Mouse (Mus musculus): Measurements from ENCODE around the gene Ccr10. TPM values are rescaled to one million over a fixed set of nuclear protein-coding genes. Genes with fewer than 3 reads are reported as not detected.

Ccr10 gene
- polyA plus RNA-seq, 1 experiment, result 0.45 TPM

- no peak for DNase-seq (ENCODE audit: low read depth)
These were observed 20.6 kb downstream of the Ccr10 start for GRCm38 (mm10) chr11:101154648-101155047.

- no peak for DNase-seq (ENCODE audit: low read depth)
These were observed 22.4 kb downstream of the Ccr10 start for GRCm38 (mm10) chr11:101152825-101153224.

GRCm38 (mm10) chr11:101151063-101151462 is 24.2 kb downstream of the Ccr10 start:
- no peak for DNase-seq (ENCODE audit: low read depth)

GRCm38 (mm10) chr11:101149178-101150105 is 25.8 kb downstream of the Ccr10 start:
- DNase-seq (ENCODE audit: low read depth), result no peak

- no peak for DNase-seq (ENCODE audit: low read depth)
These were observed 26.5 kb downstream of the Ccr10 start for GRCm38 (mm10) chr11:101148751-101149150.

GRCm38 (mm10) chr11:101146377-101146776 is 28.9 kb downstream of the Ccr10 start:
- DNase-seq (ENCODE audit: low read depth), result no peak

- no peak for DNase-seq (ENCODE audit: low read depth)
These were observed 31.7 kb downstream of the Ccr10 start for GRCm38 (mm10) chr11:101143338-101144225.

GRCm38 (mm10) chr11:101142215-101142967 is 32.9 kb downstream of the Ccr10 start:
- no peak for DNase-seq (ENCODE audit: low read depth)

GRCm38 (mm10) chr11:101141088-101141487 is 34.2 kb downstream of the Ccr10 start:
- DNase-seq (ENCODE audit: low read depth), result no peak

- DNase-seq (ENCODE audit: low read depth), result no peak
These were observed 35.0 kb downstream of the Ccr10 start for GRCm38 (mm10) chr11:101140164-101140819.

- no peak for DNase-seq (ENCODE audit: low read depth)
These were observed 36.6 kb downstream of the Ccr10 start for GRCm38 (mm10) chr11:101138536-101139181.

GRCm38 (mm10) chr11:101137000-101137399 is 38.2 kb downstream of the Ccr10 start:
- no peak for DNase-seq (ENCODE audit: low read depth)

GRCm38 (mm10) chr11:101134217-101134865 is 40.9 kb downstream of the Ccr10 start:
- DNase-seq (ENCODE audit: low read depth), result no peak

- DNase-seq (ENCODE audit: low read depth), result no peak
These were observed 42.2 kb downstream of the Ccr10 start for GRCm38 (mm10) chr11:101133037-101133436.

- no peak for DNase-seq (ENCODE audit: low read depth)
These were observed 43.5 kb downstream of the Ccr10 start for GRCm38 (mm10) chr11:101131701-101132100.

- DNase-seq (ENCODE audit: low read depth), result no peak
These were observed 44.1 kb downstream of the Ccr10 start for GRCm38 (mm10) chr11:101131187-101131586.

GRCm38 (mm10) chr11:101130056-101130756 is 45.0 kb downstream of the Ccr10 start:
- no peak for DNase-seq (ENCODE audit: low read depth)

GRCm38 (mm10) chr11:101128996-101129577 is 46.2 kb downstream of the Ccr10 start:
- no peak for DNase-seq (ENCODE audit: low read depth)

- no peak for DNase-seq (ENCODE audit: low read depth)
These were observed 48.2 kb downstream of the Ccr10 start for GRCm38 (mm10) chr11:101127075-101127474.
